Mouse (Mus musculus) neural tube, embryonic 13.5 days (tissue): ENCODE measurements at regions not wholly inside any gene's neighbourhood (a gene's known extent, or its start where the extent isn't known, plus 50 kb on each side); places are given as distances from the start of the nearest gene placed in this dataset.

Experiments
- ATAC-seq: fragments of 200-750 bp; cut with Nextera tagmentation; 2 replicates; pipeline ENCODE4 v1.8.0; 2017; ENCODE audit warnings: low read depth, mild to moderate bottlenecking, moderate TSS enrichment, moderate library complexity
- H3K27ac ChIP-seq: fragments of 300-500 bp; sonication (generic); replicated peaks from 2 replicates; pipeline ENCODE4 v1.5.1; 2015; ENCODE audit warnings: moderate library complexity, mild to moderate bottlenecking, inconsistent platforms
- H3K27me3 ChIP-seq: fragments of 300-500 bp; sonication (generic); 2 replicates; pipeline ENCODE4 v1.6.1; 2015; ENCODE audit warnings: mild to moderate bottlenecking, inconsistent platforms
- H3K36me3 ChIP-seq: fragments of 300-500 bp; sonication (generic); 2 replicates; pipeline ENCODE4 v1.6.1; 2015; ENCODE audit warnings: mild to moderate bottlenecking, inconsistent platforms
- H3K4me1 ChIP-seq: fragments of 300-500 bp; sonication (generic); replicated peaks from 2 replicates; pipeline ENCODE4 v1.6.1; 2015; ENCODE audit warnings: inconsistent platforms
- H3K4me2 ChIP-seq: fragments of 300-500 bp; sonication (generic); 2 replicates; pipeline ENCODE4 v1.6.1; 2015; ENCODE audit warnings: inconsistent platforms, mild to moderate bottlenecking, moderate library complexity
- H3K4me3 ChIP-seq: fragments of 300-500 bp; sonication (generic); 2 replicates; pipeline ENCODE4 v1.5.1; 2015; ENCODE audit warnings: mild to moderate bottlenecking, inconsistent platforms
- H3K9ac ChIP-seq: fragments of 300-500 bp; sonication (generic); 2 replicates; pipeline ENCODE4 v1.6.1; 2015; ENCODE audit warnings: moderate library complexity, mild to moderate bottlenecking, inconsistent platforms
- H3K9me3 ChIP-seq: fragments of 300-500 bp; sonication (generic); 2 replicates; pipeline ENCODE4 v1.6.1; 2016; ENCODE audit warnings: inconsistent platforms
- WGBS: fragments of 180-500 bp; shearing (Covaris S2); methylation state at CpG from one replicate; pipeline ENCODE4 v1.1.7; 2015; 5-methylcytosine and 5-hydroxymethylcytosine counted together

GRCm38 (mm10) chr3:102354771-102355170 is 114.9 kb upstream of the Ngf start:
- H3K9me3 ChIP-seq, result no peaks in the 10 kb centered on the region
- H3K27ac ChIP-seq, result no peak overlapping the region
- peaks cover 5% of the 10 kb centered on the region; the same call in 1 of the 2 replicates for H3K4me1 ChIP-seq
- no peak overlapping the region for H3K4me2 ChIP-seq
- H3K36me3 ChIP-seq, result no peaks in the 10 kb centered on the region
- peaks cover 89% of the 10 kb centered on the region for H3K27me3 ChIP-seq
- no peak overlapping the region for H3K4me3 ChIP-seq
- no peak overlapping the region for H3K9ac ChIP-seq
- ATAC-seq, result no peak
- 85% methylated on average over 2 of the region's 2 CpGs for whole genome bisulfite sequencing

DNA sequence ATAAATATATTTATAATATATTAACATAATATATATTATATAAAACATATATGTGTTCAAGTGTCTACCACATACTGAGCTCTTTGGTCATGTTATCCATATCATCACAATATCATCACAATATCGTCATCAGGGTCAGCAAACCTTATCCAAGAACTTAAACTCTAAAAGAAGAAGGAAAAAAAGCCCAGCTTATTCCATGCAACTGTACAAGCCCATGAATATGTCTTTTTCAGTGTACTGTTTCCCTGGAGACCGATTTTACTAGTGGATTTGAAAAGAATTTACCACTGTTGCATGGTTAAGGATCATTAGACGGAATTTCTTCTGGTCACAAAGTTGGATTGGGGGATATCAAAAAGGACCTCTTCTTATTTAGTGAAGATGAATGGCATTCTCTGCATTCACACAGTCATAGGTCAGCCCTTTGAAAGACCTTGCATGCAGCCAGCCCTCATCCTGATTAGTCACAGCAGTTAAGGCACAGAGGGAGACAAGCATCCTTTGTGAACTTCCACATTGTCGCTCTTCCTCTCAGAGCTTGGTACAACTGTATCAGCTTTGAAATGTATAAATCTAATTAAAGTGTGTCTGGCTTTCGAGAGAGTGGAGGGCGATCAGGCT is 116.3 kb upstream of the Ngf start:
- peak; percentile 90 for ATAC-seq
- Histone ChIP-seq H3K4me2 (no peak overlapping the region), H3K27me3 (peaks cover 87% of the 10 kb centered on the region), H3K36me3 (no peaks in the 10 kb centered on the region), H3K9ac (no peak overlapping the region), H3K4me1 (peaks cover 5% of the 10 kb centered on the region; the same call in 1 of the 2 replicates), H3K27ac (no peak overlapping the region), H3K4me3 (no peak overlapping the region), H3K9me3 (no peaks in the 10 kb centered on the region)
- 16% methylated on average over 6 of the region's 6 CpGs for WGBS

DNA sequence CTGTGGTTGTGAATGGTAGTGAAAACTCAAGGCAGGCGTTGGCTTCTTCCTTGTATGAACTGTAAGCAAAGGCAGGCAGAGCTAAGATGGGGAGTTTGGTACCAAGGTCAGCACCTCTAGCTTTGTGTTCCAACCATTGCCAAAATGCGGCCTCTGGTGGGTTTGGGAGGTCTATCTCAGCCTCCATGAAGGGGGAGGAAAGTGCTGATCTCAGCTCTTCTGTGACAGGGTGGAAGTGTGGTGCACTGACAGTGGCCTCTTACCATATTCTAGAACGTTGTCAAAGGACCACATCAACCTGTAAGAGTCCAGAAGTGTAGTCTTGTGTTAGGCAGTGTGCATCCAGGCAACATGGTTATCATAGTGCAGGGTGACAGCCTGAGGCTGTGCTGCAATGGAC is 123.6 kb upstream of the Ngf start:
- Histone ChIP-seq H3K4me2 (no peak overlapping the region), H3K27me3 (peaks cover 94% of the 10 kb centered on the region), H3K9ac (no peak overlapping the region), H3K9me3 (no peaks in the 10 kb centered on the region), H3K4me3 (no peak overlapping the region), H3K4me1 (no peaks in the 10 kb centered on the region), H3K27ac (no peak overlapping the region), H3K36me3 (no peaks in the 10 kb centered on the region)
- 77% methylated on average over 3 of the region's 3 CpGs for WGBS
- ATAC-seq, result no peak

DNA sequence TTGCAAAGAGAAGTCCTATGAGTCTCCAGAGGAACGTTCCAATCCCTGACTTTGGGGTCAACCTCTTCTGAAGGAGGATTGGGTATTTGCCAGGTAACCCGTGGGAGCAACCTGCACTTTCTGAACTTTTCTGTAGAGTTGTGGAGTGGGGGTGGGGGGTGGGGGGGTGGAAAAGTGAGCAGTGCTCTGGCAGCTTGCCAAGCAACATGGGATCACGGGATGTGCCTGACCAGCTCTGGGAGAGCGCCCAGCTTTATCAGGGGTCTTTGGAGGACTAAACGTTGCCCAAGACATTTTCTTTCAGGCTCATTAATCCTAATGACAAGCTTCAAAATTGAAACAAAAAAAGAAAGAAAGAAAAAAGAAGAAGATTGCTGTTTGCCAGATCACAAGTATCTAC is 124.4 kb upstream of the Ngf start:
- WGBS, result 53% methylated on average over 5 of the region's 5 CpGs
- ATAC-seq, result no peak
- H3K27ac ChIP-seq, result no peak overlapping the region
- H3K9me3 ChIP-seq, result no peaks in the 10 kb centered on the region
- H3K4me2 ChIP-seq, result no peak overlapping the region
- no peak overlapping the region for H3K9ac ChIP-seq
- peaks cover 92% of the 10 kb centered on the region for H3K27me3 ChIP-seq
- no peaks in the 10 kb centered on the region for H3K4me1 ChIP-seq
- no peak overlapping the region for H3K4me3 ChIP-seq
- H3K36me3 ChIP-seq, result no peaks in the 10 kb centered on the region

DNA sequence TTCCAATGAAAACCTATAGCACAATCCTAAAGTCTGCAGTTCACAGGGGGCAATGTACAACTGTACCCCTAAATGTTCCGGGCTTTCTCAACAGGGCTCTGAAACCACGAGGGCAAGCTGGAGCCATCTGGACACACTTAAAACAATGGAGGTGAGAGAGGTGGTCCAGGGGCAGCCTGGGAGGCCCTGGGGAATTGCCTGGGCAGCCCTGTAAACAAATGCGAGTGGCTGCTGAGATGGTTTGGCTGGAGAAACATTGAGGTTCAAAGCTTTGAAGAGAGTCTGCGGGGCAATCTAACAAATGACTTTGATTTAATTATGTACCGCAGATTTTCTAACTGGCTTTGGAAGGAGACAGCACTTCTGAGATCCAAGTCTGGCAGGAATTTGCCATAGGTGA is 129.0 kb upstream of the Ngf start:
- WGBS, result 36% methylated on average over 5 of the region's 5 CpGs

GRCm38 (mm10) chr3:102337881-102338280 is 131.8 kb upstream of the Ngf start:
- 79% methylated on average over 8 of the region's 8 CpGs for WGBS
- Histone ChIP-seq H3K4me2 (no peak overlapping the region), H3K9ac (no peak overlapping the region), H3K4me1 (no peaks in the 10 kb centered on the region), H3K27ac (no peak overlapping the region), H3K4me3 (no peak overlapping the region), H3K27me3 (peaks cover 72% of the 10 kb centered on the region), H3K36me3 (no peaks in the 10 kb centered on the region), H3K9me3 (no peaks in the 10 kb centered on the region)
- ATAC-seq, result no peak

More for the DNA sequence above, 129.0 kb upstream of the Ngf start:
- Histone ChIP-seq H3K4me2 (no peak overlapping the region), H3K9me3 (no peaks in the 10 kb centered on the region), H3K27ac (no peak overlapping the region), H3K4me3 (no peak overlapping the region), H3K9ac (no peak overlapping the region), H3K36me3 (no peaks in the 10 kb centered on the region), H3K4me1 (no peaks in the 10 kb centered on the region), H3K27me3 (peaks cover 80% of the 10 kb centered on the region)
- no peak for ATAC-seq

- WGBS, result 83% methylated on average over 2 of the region's 2 CpGs
- H3K4me1 ChIP-seq, result no peaks in the 10 kb centered on the region
- H3K4me3 ChIP-seq, result no peak overlapping the region
- H3K9ac ChIP-seq, result no peak overlapping the region
- H3K9me3 ChIP-seq, result no peaks in the 10 kb centered on the region
- peaks cover 63% of the 10 kb centered on the region for H3K27me3 ChIP-seq
- H3K36me3 ChIP-seq, result no peaks in the 10 kb centered on the region
- no peak overlapping the region for H3K4me2 ChIP-seq
- ATAC-seq, result no peak
- no peak overlapping the region for H3K27ac ChIP-seq
Measured at GRCm38 (mm10) chr3:102336184-102336583, 131.7 kb upstream of the Vangl1 start.

DNA sequence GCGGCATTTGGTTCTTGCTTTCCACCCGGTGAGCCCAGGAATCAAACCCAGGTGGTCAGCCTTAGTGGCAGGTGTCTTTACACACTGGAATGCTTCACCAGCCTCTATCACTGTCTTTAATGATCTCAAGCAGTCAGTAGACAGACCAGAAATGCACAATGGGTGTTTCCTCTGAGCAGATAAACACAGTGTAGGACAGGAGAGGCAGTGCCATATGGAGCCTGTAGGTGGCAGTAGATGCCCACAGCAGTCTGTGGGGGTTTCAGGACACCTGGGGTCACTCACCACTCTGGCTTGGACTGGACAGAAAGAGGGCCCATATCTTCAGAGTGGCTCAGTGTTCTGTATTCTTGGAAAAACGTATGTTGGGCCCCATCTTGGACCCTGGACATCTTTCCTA is 130.7 kb upstream of the Vangl1 start:
- ATAC-seq, result no peak
- Histone ChIP-seq H3K27ac (no peak overlapping the region), H3K36me3 (no peaks in the 10 kb centered on the region), H3K4me3 (no peak overlapping the region), H3K4me2 (no peak overlapping the region), H3K27me3 (peaks cover 55% of the 10 kb centered on the region), H3K9me3 (no peaks in the 10 kb centered on the region), H3K4me1 (no peaks in the 10 kb centered on the region), H3K9ac (no peak overlapping the region)
- WGBS, result 74% methylated on average over 3 of the region's 3 CpGs

GRCm38 (mm10) chr3:102332221-102332620 is 127.7 kb upstream of the Vangl1 start:
- Histone ChIP-seq H3K9me3 (no peaks in the 10 kb centered on the region), H3K27ac (no peak overlapping the region), H3K9ac (no peak overlapping the region), H3K4me2 (no peak overlapping the region), H3K4me3 (no peak overlapping the region), H3K4me1 (no peaks in the 10 kb centered on the region), H3K27me3 (peaks cover 34% of the 10 kb centered on the region), H3K36me3 (no peaks in the 10 kb centered on the region)
- ATAC-seq, result no peak
- 78% methylated on average over 3 of the region's 3 CpGs for WGBS

- Histone ChIP-seq H3K27me3 (no peaks in the 10 kb centered on the region), H3K4me1 (no peaks in the 10 kb centered on the region), H3K4me3 (no peak overlapping the region), H3K4me2 (no peak overlapping the region), H3K27ac (no peak overlapping the region), H3K9me3 (no peaks in the 10 kb centered on the region), H3K9ac (no peak overlapping the region), H3K36me3 (no peaks in the 10 kb centered on the region)
- WGBS, result 88% methylated on average over 3 of the region's 3 CpGs
- no peak for ATAC-seq
Measured at GRCm38 (mm10) chr3:102319331-102319730, 114.8 kb upstream of the Vangl1 start.

DNA sequence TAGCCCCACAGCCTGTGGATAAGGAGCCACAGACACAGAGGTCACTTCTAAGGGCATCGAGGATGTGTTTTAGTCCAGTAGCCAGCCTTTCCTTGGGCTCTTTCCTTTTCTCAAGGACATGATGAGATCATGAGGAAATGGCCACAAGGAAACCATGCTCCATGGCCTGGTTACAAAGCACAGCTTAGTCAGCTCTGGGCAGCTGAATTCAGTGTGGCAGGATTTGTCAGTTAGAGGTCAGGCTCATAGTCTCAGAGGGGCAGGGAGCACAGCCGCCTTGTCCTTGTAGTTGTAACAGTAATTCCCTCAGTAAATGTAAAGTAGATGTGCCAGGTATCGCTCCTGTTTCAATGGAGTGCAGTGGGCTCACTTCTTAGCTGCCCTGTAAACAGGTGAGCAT is 111.7 kb upstream of the Vangl1 start:
- no peak overlapping the region for H3K4me2 ChIP-seq
- H3K36me3 ChIP-seq, result no peaks in the 10 kb centered on the region
- no peaks in the 10 kb centered on the region for H3K4me1 ChIP-seq
- no peak for ATAC-seq
- H3K27ac ChIP-seq, result no peak overlapping the region
- 88% methylated on average over 3 of the region's 3 CpGs for WGBS
- H3K9me3 ChIP-seq, result no peaks in the 10 kb centered on the region
- H3K9ac ChIP-seq, result no peak overlapping the region
- H3K4me3 ChIP-seq, result no peak overlapping the region
- no peaks in the 10 kb centered on the region for H3K27me3 ChIP-seq

DNA sequence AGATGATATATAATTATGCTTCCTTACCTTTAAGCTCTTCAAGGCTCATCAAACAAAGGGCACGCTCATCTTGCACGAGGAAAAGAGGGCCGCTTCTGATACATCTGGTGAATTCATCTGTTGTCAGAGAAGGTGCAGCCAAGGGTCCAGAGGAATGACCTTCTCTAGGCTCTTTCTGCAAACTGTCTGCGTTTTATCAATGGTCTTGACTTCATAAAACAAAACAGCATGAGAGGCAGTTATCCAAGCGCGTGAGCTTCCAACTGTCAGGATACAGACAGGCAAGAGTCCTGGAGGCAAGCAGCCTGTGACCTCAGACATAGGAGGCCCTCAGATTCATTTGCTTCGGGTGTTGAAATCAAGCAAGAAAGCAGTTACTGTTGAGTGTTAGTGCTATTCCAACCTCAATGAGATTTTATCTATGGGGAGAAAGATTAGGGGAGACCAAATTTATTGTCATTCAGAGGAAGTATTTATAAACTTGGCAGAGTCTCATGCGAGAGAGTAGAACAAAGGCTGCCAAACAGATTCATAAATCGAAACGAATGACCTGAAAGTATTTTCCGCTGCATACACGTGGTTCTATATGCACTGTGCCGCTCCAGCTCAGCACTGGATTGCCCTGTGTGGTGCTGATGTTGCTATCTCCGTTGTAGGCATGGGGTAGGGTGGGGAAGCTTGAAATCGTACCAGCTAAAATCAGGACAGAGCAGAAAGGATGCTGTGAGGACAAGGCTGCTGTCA is 107.2 kb upstream of the Vangl1 start:
- Histone ChIP-seq H3K27me3 (no peaks in the 10 kb centered on the region), H3K4me2 (no peak overlapping the region), H3K4me1 (0 out of 2 replicates have a peak, but pooled peaks cover 3% of the 10 kb centered on the region), H3K9ac (no peak overlapping the region), H3K4me3 (no peak overlapping the region), H3K9me3 (no peaks in the 10 kb centered on the region), H3K27ac (no peak overlapping the region), H3K36me3 (no peaks in the 10 kb centered on the region)
- 67% methylated on average over 15 of the region's 15 CpGs for WGBS
- no peak for ATAC-seq

- no peak for ATAC-seq
- H3K27me3 ChIP-seq, result no peaks in the 10 kb centered on the region
- H3K36me3 ChIP-seq, result no peaks in the 10 kb centered on the region
- no peak overlapping the region for H3K27ac ChIP-seq
- H3K9me3 ChIP-seq, result no peaks in the 10 kb centered on the region
- 66% methylated on average over 9 of the region's 9 CpGs for WGBS
- H3K4me1 ChIP-seq, result 0 out of 2 replicates have a peak, but pooled peaks cover 3% of the 10 kb centered on the region
- no peak overlapping the region for H3K4me2 ChIP-seq
- H3K4me3 ChIP-seq, result no peak overlapping the region
- H3K9ac ChIP-seq, result no peak overlapping the region
Measured at GRCm38 (mm10) chr3:102310243-102310642, 105.8 kb upstream of the Vangl1 start.
